Mouse (Mus musculus) embryonic fibroblast, embryonic 13.5 days (primary cell): ENCODE measurements around the gene Thop1.
"Not testable (repeated sequence)": the region's sequence is repeated elsewhere in the genome, so short reads cannot be mapped to it uniquely, and the experiment has no call there.

ENCODE experiments used
- CTCF ChIP-seq: IDR thresholded peaks from 2 replicates; pipeline ENCODE4 v1.5.1; 2011; ENCODE audit warnings: mild to moderate bottlenecking, control low read depth, low read length, moderate library complexity, borderline replicate concordance; ENCODE audit not compliant: insufficient read depth
- POLR2A ChIP-seq: IDR thresholded peaks from 2 replicates; pipeline ENCODE4 v1.6.1; 2011; ENCODE audit warnings: low read depth, mild to moderate bottlenecking, control low read depth, low read length, moderate library complexity

- not testable (repeated sequence) for TF ChIP-seq CTCF, POLR2A
These were observed 14.0 kb upstream of the Thop1 start for GRCm38 (mm10) chr10:81055802-81056340.
